Mouse (Mus musculus) naive thymus-derived CD4-positive, alpha-beta T cell, adult 2 months (primary cell): ENCODE data around the gene S1pr1.

Experiments
- DNase-seq: peaks from one replicate; pipeline ENCODE4 v3.0.0-alpha.2; 2011; ENCODE audit warnings: low read depth

S1pr1 gene

GRCm38 (mm10) chr3:115673663-115674157, 41.2 kb downstream of the S1pr1 start:
- peak; percentile 89 for DNase-seq

DNA sequence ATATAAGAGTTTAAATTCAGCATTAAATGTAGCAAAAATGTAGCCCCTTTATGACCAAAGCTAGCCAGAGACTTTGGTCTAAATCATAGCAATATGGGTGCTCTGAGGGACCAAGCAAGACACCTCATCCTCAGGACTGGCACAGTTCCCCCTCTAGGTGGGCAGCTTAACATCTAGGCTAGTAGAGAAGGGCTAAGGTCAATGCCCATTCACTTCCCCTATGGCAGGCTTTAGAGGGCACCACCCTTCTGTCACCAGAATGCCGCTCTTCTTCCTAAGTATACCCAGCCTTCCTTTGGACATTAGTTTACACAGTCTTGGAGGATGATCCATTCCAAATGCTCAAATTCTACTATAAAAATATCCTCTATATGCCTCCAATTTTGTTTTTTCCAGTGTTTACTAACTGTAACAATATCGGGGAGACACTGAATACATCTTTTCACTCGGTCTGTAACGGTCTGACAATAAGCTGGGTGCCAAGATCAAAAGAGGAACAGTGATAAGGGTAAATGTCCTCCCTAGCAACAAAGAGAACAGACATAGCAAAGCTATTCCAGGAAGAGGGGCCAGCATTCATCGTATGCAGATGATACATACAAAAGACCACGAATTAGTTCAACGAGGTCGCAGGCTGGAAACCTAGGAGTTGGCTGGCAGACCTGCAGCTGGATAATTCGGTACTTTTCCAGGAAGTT, 41.8 kb downstream of the S1pr1 start:
- DNase-seq: peak; percentile 63

GRCm38 (mm10) chr3:115669230-115669629, 45.6 kb downstream of the S1pr1 start:
- peak; percentile 78 for DNase-seq

GRCm38 (mm10) chr3:115667182-115667581, 47.7 kb downstream of the S1pr1 start:
- DNase-seq: no peak

DNA sequence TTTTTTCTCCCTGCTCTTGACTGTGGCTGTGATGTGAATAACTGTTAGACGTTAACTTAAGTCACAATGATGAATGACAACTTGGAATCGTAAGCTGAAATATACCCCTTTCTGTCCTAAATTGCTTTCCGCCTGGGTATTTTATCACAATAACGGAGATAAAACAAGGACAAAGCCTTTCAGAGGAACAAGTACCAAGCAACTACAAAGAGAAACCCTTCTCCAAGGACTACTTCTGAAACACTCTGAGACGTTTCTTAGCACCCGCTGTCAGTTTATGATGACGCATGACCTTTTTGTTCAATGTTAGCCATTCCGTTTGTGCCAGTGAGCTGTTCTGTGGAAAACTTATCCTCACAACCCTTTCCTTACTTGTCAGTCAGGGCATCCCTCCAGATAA, 48.3 kb downstream of the S1pr1 start:
- DNase-seq: peak; percentile 57

- no peak for DNase-seq
Observed at GRCm38 (mm10) chr3:115664497-115664896, 50.4 kb downstream of the S1pr1 start.

GRCm38 (mm10) chr3:115660701-115661460, 54.0 kb downstream of the S1pr1 start:
- DNase-seq: peak; percentile 91
